ENCODE assay signal across 8 mouse cellular contexts in genomic region chr2:30719611-30720290, GRCm38 (mm10).
DNase-seq lines count a peak whose midpoint lies in the region; ATAC-seq and TF ChIP-seq lines count a peak whose summit lies in the region.

No protein-coding gene starts in this region.

- H3K27me3 ChIP-seq in intestine, postnatal 0 days (replicated peaks; ENCODE audit: control insufficient read depth, insufficient read depth, low read length) = no peaks in the 10 kb centered on the region
- H3K27me3 ChIP-seq in midbrain, embryonic 12.5 days = no peaks in the 10 kb centered on the region

- WGBS in intestine, postnatal 0 days = 15% methylated on average over 8 of the region's 8 CpGs
- WGBS in midbrain, embryonic 12.5 days = 15% methylated on average over 8 of the region's 8 CpGs

- peak; percentile 75 for DNase-seq in cerebellum, adult 11-12 months
- peak; percentile 72 for DNase-seq in MN1 (ENCODE audit: low spot score)
- no peak for DNase-seq in layer of hippocampus, adult 18-20 months (ENCODE audit: low spot score in 2 of 2)

- H3K9ac ChIP-seq in intestine, postnatal 0 days (ENCODE audit: low read depth, low read length) = peak overlapping the region; percentile 7; the same call in 1 of the 2 replicates
- peak overlapping the region; percentile 80 for H3K9ac ChIP-seq in midbrain, embryonic 12.5 days (replicated peaks)

- peaks cover 47% of the 10 kb centered on the region for H3K4me1 ChIP-seq in embryonic fibroblast, embryonic 13.5 days (ENCODE audit: control insufficient read depth, insufficient read depth, low read length)
- peaks cover 22% of the 10 kb centered on the region for H3K4me1 ChIP-seq in intestine, postnatal 0 days (replicated peaks; ENCODE audit: control insufficient read depth, insufficient read depth, low read length)
- peaks cover 87% of the 10 kb centered on the region for H3K4me1 ChIP-seq in midbrain, embryonic 12.5 days

- H3K36me3 ChIP-seq in intestine, postnatal 0 days (ENCODE audit: control insufficient read depth, insufficient read depth) = no peaks in the 10 kb centered on the region
- H3K36me3 ChIP-seq in midbrain, embryonic 12.5 days = no peaks in the 10 kb centered on the region

- no peak for ATAC-seq in cerebellum, adult (ENCODE audit: insufficient number of reproducible peaks, low FRiP score, low TSS enrichment)
- ATAC-seq in intestine, postnatal 0 days = no peak
- no peak for ATAC-seq in midbrain, embryonic 12.5 days (ENCODE audit: low FRiP score, low read depth)
- no peak for ATAC-seq in monocyte, adult 5-6 weeks (replicated peaks; ENCODE audit: insufficient number of reproducible peaks, low FRiP score, low TSS enrichment, poor library complexity, severe bottlenecking)

- no peak for TF ChIP-seq CTCF in embryonic fibroblast, embryonic 13.5 days (IDR thresholded peaks at IDR 0.05; ENCODE audit: borderline replicate concordance, insufficient read depth, low read length)
- TF ChIP-seq CTCF in intestine, postnatal 0 days (IDR thresholded peaks at IDR 0.05; ENCODE audit: low read depth) = peak; percentile 49

- H3K9me3 ChIP-seq in intestine, postnatal 0 days (ENCODE audit: control insufficient read depth) = no peaks in the 10 kb centered on the region
- H3K9me3 ChIP-seq in midbrain, embryonic 12.5 days = no peaks in the 10 kb centered on the region

- peak; percentile 70 for TF ChIP-seq POLR2A in embryonic fibroblast, embryonic 13.5 days (IDR thresholded peaks at IDR 0.05; ENCODE audit: low read depth, low read length)

- H3K4me3 ChIP-seq in embryonic fibroblast, embryonic 13.5 days (ENCODE audit: insufficient read depth, low read length) = peak overlapping the region; percentile 20
- H3K4me3 ChIP-seq in intestine, postnatal 0 days (ENCODE audit: low read depth, low read length) = 0 out of 2 replicates have a peak overlapping the region, but pooled peaks have one; percentile 22
- peak overlapping the region; percentile 28 for H3K4me3 ChIP-seq in midbrain, embryonic 12.5 days

- peak overlapping the region; percentile 65 for H3K4me2 ChIP-seq in intestine, postnatal 0 days (replicated peaks; ENCODE audit: low read depth)
- H3K4me2 ChIP-seq in midbrain, embryonic 12.5 days (replicated peaks) = peak overlapping the region; percentile 57

- H3K27ac ChIP-seq in embryonic fibroblast, embryonic 13.5 days (ENCODE audit: insufficient read depth, low read length) = peak overlapping the region; percentile 95
- peak overlapping the region; percentile 83 for H3K27ac ChIP-seq in intestine, postnatal 0 days (ENCODE audit: low read depth, low read length)
- H3K27ac ChIP-seq in midbrain, embryonic 12.5 days (replicated peaks) = peak overlapping the region; percentile 100

Comparison
In these comparisons a context has a peak if more than half of its experiments do, and no peak if none do; other contexts are left out.
1. DNase-seq: peak in cerebellum, adult 11-12 months (single experiment) and MN1 (single experiment); none in layer of hippocampus, adult 18-20 months (0 of 2).
2. Peak in every context shown above with its lines, with median percentiles within 50 percentile points of each other: H3K27ac ChIP-seq and H3K4me3 ChIP-seq.